Mouse (Mus musculus) monocyte, adult 5-6 weeks (primary cell): ENCODE results near the gene Noxred1. TPM values are rescaled to one million over a fixed set of nuclear protein-coding genes. Genes with fewer than 3 reads are reported as not detected.
"Not testable (repeated sequence)": the region's sequence is repeated elsewhere in the genome, so short reads cannot be mapped to it uniquely, and the experiment has no call there.

Experiments used
- ATAC-seq: fragments of 153-309, 156-312 bp; replicated peaks from 2 replicates; pipeline ENCODE4 v1.8.0; 2017; ENCODE audit warnings: mild to moderate bottlenecking; ENCODE audit not compliant: low TSS enrichment, insufficient number of reproducible peaks, severe bottlenecking, poor library complexity, low FRiP score
- total RNA-seq: library from RNA; stranded (forward); fragments of 200-1000, 200-491, 200-594 nt; gene quantifications from 3 replicates; pipeline ENCODE4 v1.2.3, GENCODE M21; 2017

The Noxred1 gene
- total RNA-seq, 1 experiment from 2014 or later: 0.86 TPM

DNA sequence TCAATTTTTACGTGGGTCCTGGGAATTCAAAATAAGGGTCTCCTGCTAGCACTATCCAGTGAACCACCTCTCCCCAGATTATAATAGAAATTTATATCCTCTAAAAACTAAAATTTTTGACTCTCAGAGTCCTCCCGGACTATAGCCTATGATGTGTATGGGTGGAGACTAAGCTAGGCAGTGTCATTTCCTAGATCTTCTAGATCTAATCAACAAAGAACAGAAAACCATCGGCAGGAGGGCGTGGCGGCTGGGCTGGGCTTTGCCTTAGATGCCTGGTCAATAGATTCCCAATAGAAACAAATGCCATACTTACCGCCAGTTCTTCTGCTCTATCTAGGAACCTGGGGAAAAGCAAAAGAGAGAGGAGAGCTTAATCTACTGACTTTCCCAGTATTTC, 11.6 kb upstream of the Noxred1 start:
- ATAC-seq: no peak

DNA sequence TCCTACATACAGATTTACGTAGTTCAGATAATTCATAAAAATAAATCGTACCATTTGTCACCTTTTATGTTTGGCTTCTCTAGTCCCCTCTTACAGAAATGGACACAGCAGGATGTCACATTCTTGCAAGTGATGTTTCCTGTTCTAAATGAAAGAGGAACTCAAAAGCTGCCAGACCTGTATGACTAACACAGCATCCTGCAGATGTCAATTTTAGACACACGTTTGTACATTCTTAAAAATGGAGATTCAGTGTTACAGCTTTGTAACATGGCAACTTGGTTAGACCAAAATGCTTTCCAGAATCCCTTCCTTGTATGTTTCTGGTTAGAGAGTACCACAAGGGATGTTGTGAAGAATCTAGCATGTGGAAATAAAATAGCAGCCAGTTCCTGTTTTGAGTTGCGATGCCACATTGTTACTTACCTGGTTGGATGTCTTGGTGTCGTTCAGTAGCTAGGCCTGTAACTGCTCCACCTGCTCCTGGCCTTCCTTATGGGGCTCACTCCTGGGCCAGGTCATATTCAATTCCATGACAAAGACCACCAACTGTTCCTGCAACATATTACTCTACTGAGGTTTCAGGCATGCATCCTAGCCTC, 1.5 kb downstream of the Noxred1 start:
- no peak for ATAC-seq

DNA sequence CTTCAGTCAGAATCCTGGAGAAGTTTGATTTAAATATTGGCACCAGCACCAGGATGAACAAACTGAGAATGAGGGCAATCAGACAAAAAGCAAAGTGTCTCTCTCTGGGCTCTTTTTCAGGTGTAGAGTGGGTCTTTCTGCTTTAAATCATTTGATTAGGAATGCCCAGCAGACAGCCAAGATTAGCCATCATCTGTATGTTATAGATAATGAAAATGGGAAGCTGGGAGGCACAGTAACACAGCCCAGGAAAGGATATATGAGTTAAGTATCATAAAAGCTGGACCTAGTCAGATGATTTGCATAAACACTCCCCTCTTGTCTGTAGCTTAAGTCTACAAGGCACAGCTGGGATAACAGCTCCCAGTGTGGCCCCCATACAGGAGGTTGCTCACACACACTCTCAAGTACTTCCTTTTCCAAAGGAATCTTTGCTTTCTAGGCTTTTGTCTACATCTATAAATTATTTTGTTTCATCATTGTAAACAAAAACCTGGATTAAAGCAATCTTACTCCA, 8.1 kb downstream of the Noxred1 start:
- no peak for ATAC-seq

DNA sequence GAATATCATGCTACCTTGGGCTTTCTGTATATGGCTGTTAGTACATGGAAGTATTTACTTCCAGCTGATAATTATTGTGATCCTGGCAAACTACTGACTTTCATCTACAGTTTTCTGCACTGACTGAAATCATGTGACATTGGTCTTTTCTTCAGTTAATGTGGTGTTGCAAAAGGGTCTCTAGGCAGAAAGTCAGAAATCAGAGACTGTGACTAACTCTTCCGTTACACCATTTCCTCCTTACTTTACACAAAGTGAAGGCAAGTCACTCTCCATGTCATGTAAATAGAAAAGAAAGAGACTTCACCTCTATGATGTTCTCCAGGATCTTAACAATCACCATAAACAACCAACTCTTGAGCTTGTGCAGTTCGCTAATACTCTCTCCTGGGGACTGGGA, 8.9 kb downstream of the Noxred1 start:
- ATAC-seq: no peak

DNA sequence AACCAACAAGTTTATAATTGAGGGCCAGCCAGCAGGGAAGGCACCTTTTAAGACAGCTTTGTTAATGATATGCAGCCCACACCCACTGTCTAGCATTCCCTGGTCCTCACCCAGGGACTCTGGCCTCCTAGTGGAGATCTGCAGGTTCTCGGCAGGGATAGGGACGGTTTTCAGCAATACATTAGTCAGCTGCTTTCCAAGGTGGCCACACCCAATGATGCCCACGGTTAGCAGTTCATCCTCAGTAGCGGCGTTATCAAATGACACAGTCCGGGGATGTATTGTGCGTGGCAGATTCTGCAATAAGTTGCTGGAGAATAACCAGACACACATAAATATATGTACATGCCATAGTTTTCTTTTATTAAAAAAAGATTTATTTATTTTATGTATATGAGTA, 11.7 kb downstream of the Noxred1 start:
- ATAC-seq: no peak

DNA sequence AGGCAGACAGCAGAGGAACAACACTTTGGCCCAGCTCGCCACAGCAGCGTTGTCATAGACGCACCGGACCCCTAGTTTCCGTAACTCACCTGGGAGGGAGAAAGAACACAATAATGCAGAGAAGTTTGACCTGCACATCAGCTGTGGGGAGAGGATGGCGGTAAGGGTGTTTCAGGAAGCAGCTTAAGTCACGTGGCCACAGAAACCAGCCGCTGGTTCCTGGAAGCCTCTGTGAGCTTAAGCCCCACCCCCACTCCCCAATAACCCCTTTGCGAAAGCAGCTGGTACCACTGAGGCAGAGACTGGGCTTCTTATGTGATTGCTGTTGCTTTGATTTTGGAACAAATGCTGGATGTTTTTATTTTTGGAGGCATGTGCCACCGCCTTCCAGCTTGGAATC, 13.6 kb downstream of the Noxred1 start:
- no peak for ATAC-seq

DNA sequence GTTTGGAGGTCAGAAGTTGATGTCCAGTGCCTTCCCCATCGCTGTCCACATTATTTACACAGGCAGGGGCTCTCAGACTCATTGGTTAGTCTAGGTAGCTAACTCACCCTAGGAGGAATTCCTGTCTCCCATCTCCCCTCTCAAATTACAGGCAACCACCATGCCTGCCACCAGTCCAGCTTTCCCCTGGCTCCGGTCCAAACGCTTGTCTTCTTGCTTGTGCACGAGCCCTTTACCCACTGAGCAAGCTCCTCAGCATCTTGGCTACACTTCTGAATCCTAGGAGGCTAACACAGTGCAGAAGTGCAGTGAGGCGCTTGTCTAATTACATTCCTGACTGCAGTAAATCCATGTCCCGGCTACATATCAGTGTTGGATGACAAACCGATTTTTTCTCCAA, 19.2 kb downstream of the Noxred1 start:
- ATAC-seq: no peak

DNA sequence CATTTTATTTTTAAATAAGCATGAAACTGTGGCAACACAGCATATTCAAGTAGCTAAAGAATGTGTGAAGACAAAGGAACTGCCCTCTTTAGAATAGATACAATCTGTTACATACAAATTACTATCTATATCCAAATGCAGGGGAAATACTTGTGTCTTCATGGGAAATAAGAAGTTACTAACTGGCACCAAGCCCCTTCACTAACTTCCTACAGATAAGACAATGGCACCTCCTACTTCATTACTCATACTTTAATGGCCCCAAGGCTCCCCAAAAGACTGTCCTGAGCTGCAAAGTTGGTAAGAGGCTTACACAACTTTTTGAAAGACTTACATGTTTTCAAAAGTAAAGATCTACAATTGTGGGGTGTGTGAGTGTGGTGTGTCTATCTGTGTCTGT, 20.9 kb downstream of the Noxred1 start:
- no peak for ATAC-seq

DNA sequence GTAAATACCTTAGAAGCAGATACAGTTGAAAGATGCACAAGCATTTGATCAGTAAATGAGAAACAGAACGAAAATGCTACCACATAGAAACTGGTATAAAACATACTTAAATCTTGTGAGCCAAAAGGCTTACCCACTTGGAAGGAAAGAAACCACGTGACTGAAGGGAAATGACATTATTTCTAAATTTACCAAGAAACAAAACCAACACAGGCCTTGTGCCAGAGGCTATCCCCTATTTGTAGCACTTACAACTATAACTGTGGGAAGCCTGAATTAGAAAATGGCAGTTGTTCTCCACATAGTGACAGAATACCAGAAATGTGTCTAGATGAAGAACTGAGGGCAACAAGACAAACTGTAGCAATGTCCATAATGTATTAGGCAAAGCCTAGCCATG, 22.5 kb downstream of the Noxred1 start:
- no peak for ATAC-seq

DNA sequence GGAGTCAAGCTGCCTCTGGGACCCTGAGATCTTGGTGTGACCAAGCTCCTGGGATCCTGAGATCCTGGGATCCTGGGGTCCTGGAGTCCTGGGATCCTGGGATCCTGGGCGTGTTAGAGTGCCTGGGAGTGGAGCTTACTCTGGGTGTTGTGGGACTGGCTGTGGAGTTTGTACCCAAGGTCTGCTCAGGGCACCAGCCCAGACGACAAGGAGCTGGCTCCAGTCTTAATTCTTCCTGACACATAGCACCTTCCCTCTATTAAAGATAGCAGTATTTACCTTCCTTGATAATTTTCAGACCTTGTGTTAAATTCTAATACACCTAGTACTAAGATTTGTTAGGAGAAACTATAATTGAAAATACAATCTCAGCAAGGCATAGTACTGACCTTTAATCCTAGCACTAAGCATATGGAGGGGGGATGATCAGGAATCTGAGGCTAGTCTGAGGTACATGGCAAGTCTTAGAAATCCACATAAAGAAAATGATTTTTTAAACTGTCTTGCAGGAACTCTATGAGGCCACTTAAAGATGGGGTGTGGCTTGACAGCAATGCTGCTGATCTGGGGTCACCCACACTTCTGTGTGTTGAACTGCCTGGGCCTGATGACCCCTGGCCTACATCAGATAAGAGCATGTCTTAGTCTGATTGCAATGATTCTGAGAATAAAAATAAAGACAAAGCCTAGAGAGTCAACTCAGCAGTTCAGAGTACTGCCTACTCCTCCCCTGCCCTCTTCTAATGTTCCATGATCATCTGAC, 25.5 kb downstream of the Noxred1 start:
- ATAC-seq: no peak

DNA sequence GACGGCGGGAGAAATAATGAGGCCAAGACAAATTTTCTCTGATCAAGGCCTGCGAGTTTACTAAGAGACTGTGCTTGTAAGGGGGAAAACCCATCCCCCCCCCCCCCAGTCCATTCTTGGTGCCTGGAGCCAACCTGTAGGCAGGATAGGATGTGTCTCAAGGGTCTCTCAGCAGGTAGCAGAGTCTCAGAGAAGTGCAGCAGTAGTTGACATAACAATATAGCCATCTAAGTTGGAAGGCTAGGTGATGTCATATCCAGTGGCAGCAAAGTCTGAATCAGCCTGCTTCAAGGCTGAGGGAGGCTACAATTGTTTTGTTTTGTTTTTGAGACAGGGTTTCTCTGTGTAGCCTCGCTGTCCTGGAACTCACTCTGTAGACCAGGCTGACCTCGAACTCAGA, 32.7 kb downstream of the Noxred1 start:
- not testable (repeated sequence) for ATAC-seq

DNA sequence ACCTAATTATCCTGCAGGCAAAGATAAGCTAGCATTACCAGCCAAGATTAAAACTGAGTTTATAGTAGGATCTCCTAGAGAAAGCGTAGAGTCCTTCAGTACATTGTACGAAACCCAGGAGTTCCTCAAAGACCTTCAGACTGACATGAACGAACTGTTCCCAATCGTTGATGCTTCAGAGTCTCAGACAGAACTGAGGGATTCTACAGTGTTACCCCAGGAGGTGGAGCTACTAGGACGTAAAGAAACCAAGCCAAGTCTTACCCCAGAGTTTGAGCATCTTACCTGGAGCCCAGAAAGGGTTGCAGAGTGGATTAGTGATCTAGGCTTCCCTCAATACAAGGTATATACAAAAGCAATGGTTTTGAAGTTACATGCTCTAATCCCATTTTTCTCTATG, 36.8 kb downstream of the Noxred1 start:
- no peak for ATAC-seq

DNA sequence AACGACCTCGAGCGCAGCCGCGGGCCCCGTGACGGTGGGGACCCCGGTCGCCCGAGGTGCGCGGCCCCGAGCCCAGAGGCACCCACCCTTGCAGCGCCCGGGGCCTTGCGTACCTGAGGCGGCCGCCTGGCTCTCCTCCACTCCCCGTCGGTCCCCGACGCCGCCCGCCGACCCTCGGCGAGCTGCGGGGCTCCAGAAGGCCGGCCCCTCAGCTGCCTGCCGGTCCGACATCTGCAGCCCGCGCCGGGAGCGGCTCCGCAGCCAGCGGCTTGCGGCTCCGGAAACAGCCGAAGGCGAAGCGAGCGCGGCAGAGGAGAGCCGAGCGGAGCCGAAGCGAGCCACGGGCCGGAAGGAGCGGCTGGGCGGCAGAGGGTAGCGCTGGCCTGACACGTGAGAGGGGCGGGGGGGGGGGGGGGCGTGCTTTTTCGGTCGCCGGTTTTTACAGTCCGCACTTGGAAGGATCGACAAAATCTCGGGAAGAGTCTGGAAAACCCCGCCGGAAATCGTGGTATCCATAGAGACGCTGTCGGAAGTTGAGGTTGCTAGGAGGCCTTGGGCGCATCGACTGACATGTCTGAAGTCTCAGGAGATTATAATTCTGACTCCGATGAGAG, 38.5 kb downstream of the Noxred1 start, which contains the start of gene Tmed8:
Gene Tmed8 (minus strand): TSS at position 482 of the 614 bp plus-strand sequence.
- ATAC-seq: peak; percentile 73

DNA sequence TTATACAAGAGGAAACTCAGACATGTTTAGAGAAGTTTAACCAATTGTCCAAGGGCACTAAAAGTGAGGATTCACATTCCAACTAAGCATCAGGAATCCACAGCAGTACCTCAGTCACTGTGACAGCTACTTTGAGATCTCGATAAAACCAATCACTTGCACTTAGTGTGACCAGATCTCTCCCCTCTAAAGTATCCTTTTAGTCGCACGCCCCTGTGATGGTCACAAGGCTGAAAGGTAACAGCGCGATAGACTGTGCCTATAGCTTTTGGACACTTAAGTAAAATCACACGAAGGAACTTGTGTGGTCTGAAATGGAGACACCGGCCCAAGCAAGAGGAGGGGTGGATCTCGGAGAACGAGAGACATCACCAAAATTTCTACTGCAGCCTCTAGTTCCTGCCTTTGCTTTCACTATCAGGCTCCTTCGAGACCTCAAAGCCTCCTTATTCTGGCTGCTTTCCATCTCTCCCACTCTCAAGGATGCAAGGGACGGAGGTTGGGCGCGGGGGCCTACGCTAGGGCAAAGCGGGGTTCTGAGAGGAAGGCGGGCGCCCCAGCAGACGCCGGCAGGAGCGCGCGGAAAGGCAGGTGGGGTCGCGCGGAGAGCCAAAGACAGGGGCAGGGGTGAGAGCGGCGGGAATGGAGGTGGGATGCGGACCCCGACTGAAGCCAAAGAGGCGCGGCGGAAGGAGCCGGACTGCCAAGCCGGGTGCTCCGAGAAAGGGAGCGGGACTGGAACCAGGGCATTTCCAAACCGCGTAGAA, 39.1 kb downstream of the Noxred1 start, which contains the start of gene Samd15:
Gene Samd15 (plus strand): TSS at position 518 of the 767 bp plus-strand sequence.
- no peak; the same call in 1 of the 2 replicates for ATAC-seq

DNA sequence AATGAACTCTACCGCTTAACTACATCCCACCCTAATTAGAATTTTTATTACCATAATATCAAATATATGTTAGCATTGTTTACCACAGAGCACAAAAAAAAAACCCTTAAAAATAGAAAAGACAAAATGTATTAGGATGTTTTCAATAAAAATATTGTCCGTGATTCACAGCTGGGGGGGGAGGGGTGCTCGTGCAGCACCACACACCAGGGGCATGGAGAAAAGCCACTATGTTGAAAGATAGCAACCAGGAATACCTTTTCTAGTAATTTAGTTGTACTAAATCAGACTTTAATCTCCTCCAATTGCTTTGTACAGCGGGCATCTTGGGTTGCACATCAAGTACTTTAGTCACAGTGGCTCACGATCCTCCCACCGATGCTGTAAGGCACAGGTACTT, 39.7 kb downstream of the Noxred1 start:
- no peak for ATAC-seq

DNA sequence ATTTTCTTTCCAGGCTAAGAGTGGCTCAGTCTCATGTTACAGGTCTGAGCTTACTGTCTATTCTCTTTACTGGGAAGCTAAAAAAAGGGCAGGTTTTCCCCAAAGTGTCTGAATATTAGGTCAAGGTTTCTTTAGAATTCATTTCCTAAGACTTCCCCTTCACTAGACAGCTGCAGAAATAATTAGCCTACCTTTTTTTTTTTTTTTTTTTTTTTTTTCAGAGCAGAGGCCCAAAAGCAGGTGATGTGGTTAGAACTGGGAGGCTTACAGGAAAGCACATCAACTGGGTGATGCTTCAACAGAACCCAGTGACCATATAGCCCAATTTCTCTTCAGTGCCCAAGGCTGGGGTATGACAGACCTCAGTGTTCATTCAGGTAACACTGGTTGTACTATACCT, 42.2 kb downstream of the Noxred1 start:
- no peak for ATAC-seq

DNA sequence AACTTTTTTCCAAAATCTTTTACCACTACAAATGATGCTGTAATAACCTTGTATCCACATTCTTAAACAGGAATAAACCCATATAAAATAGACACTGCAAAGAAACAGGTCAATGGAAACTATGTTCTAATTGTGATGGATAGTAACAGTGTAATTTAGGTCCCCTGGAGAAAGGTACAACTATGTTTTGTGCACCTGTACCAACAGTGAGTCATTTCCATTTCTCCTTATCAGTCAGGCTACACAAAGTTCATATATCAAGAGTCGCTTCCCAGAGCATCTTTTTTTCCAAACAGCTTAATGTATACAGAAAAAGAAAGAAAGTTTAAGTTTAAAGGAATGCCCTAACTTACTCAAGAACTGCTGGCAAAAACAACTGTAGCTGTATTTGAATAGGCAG, 43.5 kb downstream of the Noxred1 start:
- no peak for ATAC-seq

DNA sequence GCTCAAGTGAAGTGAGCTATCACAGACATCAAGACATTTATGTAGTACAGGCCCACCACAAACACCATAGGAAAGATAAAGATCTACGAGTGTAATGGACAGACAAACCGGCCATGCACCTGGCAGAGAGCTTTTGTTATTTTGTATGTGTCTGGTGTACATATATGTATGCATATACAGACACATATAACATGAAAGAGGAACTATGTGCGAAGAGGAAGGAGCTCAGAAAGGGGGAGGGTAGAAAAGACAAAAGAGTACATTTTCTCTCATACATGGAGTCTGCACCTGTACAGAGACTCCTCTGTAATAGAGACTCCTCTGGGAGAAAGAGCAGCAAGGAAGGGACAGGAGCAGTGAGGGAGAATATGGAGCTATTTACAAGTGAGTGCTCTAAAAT, 45.5 kb downstream of the Noxred1 start:
- 0 out of 2 replicates have a peak, but pooled peaks have one; percentile 17 for ATAC-seq

DNA sequence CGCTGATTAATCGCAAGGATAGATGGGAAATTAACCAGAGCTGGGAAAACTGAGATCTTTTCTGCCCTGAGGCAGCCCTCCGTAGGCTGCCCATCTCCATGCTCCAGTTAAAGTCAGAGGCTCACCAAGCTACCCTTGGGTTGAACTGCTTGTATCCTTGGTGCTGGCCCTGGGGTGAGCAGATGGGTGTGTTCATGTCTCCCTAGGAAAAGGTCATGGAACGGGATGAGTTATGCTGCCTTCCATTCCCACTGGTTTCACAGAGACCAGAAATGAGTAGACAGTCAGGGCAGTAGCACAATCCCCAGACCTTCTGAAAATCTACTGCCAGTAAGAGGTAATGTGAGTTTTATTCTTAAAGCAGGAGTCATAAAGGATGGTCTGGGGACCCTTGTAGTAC, 60.9 kb downstream of the Noxred1 start:
- ATAC-seq: no peak
